Mouse (Mus musculus) thymus, adult 18-20 months (tissue): ENCODE results near the gene Csrp1.

Experiments
- DNase-seq, 2 experiments: peaks; one replicate each; pipeline ENCODE4 v3.0.0; 2022; ENCODE audit warnings: mixed read lengths in 2 of 2

The Csrp1 gene

GRCm38 (mm10) chr1:135777046-135777445 lies 57.2 kb downstream of the Csrp1 start:
- no peak for DNase-seq

- peak; percentile 21 to 23 for DNase-seq
These were observed 59.1 kb downstream of the Csrp1 start, which contains the start of gene Tnni1 for GRCm38 (mm10) chr1:135778780-135779535. Gene Tnni1 (plus strand): TSS chr1:135779434.

GRCm38 (mm10) chr1:135780649-135781048 lies 60.8 kb downstream of the Csrp1 start:
- no peak for DNase-seq

GRCm38 (mm10) chr1:135781220-135781619 lies 61.4 kb downstream of the Csrp1 start:
- DNase-seq, result no peak

GRCm38 (mm10) chr1:135782816-135783215 lies 63.0 kb downstream of the Csrp1 start:
- DNase-seq, result no peak

GRCm38 (mm10) chr1:135787799-135788198 lies 67.9 kb downstream of the Csrp1 start:
- DNase-seq, result peak; percentile 44 to 60

- DNase-seq, result no peak
These were observed 68.8 kb downstream of the Csrp1 start for GRCm38 (mm10) chr1:135788708-135789107.

- peak in 1 of 2 experiments; percentile 39 for DNase-seq
These were observed 70.0 kb downstream of the Csrp1 start for GRCm38 (mm10) chr1:135789815-135790214.

- no peak for DNase-seq
These were observed 72.5 kb downstream of the Csrp1 start for GRCm38 (mm10) chr1:135792143-135792939.

- no peak for DNase-seq
These were observed 73.7 kb downstream of the Csrp1 start for GRCm38 (mm10) chr1:135793370-135794215.

GRCm38 (mm10) chr1:135794216-135795134 lies 74.6 kb downstream of the Csrp1 start:
- DNase-seq, result no peak

GRCm38 (mm10) chr1:135798492-135798891 lies 78.6 kb downstream of the Csrp1 start:
- DNase-seq, result no peak

GRCm38 (mm10) chr1:135799109-135799627 lies 79.3 kb downstream of the Csrp1 start:
- DNase-seq, result no peak

GRCm38 (mm10) chr1:135800192-135800950 lies 80.5 kb downstream of the Csrp1 start:
- no peak for DNase-seq
